Mouse (Mus musculus) R1 (cell line): ENCODE measurements at regions not wholly inside any gene's neighbourhood (a gene's known extent, or its start where the extent isn't known, plus 50 kb on each side); places are given as distances from the start of the nearest gene placed in this dataset.

Experiments
- DNase-seq: peaks from one replicate; pipeline ENCODE4 v3.0.0-alpha.2; 2018; ENCODE audit warnings: low read depth, low spot score

GRCm38 (mm10) chr4:19766701-19767100 is 161.4 kb downstream of the Gm12353 start:
- peak; percentile 74 for DNase-seq
